Mouse (Mus musculus): ENCODE measurements at regions not wholly inside any gene's neighbourhood (a gene's known extent, or its start where the extent isn't known, plus 50 kb on each side); places are given as distances from the start of the nearest gene placed in this dataset.

GRCm38 (mm10) chr3:58115511-58115910, 267.6 kb upstream of the Pfn2 start:
- WGBS, result 58% methylated on average over 1 of the region's 1 CpGs
- intact Hi-C loops (cut with DNase I), result no loop called here
- DNase-seq, result no peak
- Histone ChIP-seq H3K79me2 (replicated peaks; ENCODE audit: control insufficient read depth, insufficient read depth, low read length) (no peaks in the 10 kb centered on the region), H3K9ac (ENCODE audit: low read depth, low read length) (no peak overlapping the region), H3K27ac (no peak overlapping the region), H3K27me3 (ENCODE audit: control insufficient read depth, insufficient read depth, low read length) (no peaks in the 10 kb centered on the region), H3K36me3 (ENCODE audit: control insufficient read depth, insufficient read depth, low read length) (no peaks in the 10 kb centered on the region), H3K4me3 (no peak overlapping the region), H3K4me1 (ENCODE audit: control insufficient read depth, insufficient read depth, low read length) (no peaks in the 10 kb centered on the region)
- TF ChIP-seq CTCF (IDR thresholded peaks at IDR 0.05) (no peak), EP300 (IDR thresholded peaks at IDR 0.05; ENCODE audit: insufficient read depth, low read depth, low read length) (no peak), POLR2A (IDR thresholded peaks at IDR 0.05; ENCODE audit: insufficient read depth, low read depth, low read length) (no peak)

GRCm38 (mm10) chr3:58116848-58117247, 269.0 kb upstream of the Pfn2 start:
- TF ChIP-seq CTCF (IDR thresholded peaks at IDR 0.05) (no peak), EP300 (IDR thresholded peaks at IDR 0.05; ENCODE audit: insufficient read depth, low read depth, low read length) (no peak), POLR2A (IDR thresholded peaks at IDR 0.05; ENCODE audit: insufficient read depth, low read depth, low read length) (no peak)
- H3K36me3 ChIP-seq (ENCODE audit: control insufficient read depth, insufficient read depth, low read length), result no peaks in the 10 kb centered on the region
- H3K9ac ChIP-seq (ENCODE audit: low read depth, low read length), result no peak overlapping the region
- no peaks in the 10 kb centered on the region for H3K79me2 ChIP-seq (replicated peaks; ENCODE audit: control insufficient read depth, insufficient read depth, low read length)
- no peaks in the 10 kb centered on the region for H3K27me3 ChIP-seq (ENCODE audit: control insufficient read depth, insufficient read depth, low read length)
- intact Hi-C loops (cut with DNase I), result no loop called here
- no peak for DNase-seq
- H3K4me1 ChIP-seq (ENCODE audit: control insufficient read depth, insufficient read depth, low read length), result no peaks in the 10 kb centered on the region
- WGBS, result 66% methylated on average over 7 of the region's 7 CpGs
- no peak overlapping the region for H3K27ac ChIP-seq
- no peak overlapping the region for H3K4me3 ChIP-seq

- TF ChIP-seq POLR2A (IDR thresholded peaks at IDR 0.05; ENCODE audit: insufficient read depth, low read depth, low read length) (no peak), EP300 (IDR thresholded peaks at IDR 0.05; ENCODE audit: insufficient read depth, low read depth, low read length) (no peak), CTCF (IDR thresholded peaks at IDR 0.05) (no peak)
- H3K4me1 ChIP-seq (ENCODE audit: control insufficient read depth, insufficient read depth, low read length), result no peaks in the 10 kb centered on the region; the same call in 1 of the 2 replicates
- no peak overlapping the region for H3K27ac ChIP-seq
- no peak overlapping the region for H3K9ac ChIP-seq (ENCODE audit: low read depth, low read length)
- H3K27me3 ChIP-seq (ENCODE audit: control insufficient read depth, insufficient read depth, low read length), result no peaks in the 10 kb centered on the region
- WGBS, result 67% methylated on average over 3 of the region's 3 CpGs
- DNase-seq, result no peak
- no peaks in the 10 kb centered on the region for H3K36me3 ChIP-seq (ENCODE audit: control insufficient read depth, insufficient read depth, low read length)
- intact Hi-C loops (cut with DNase I), result no loop called here
- H3K79me2 ChIP-seq (replicated peaks; ENCODE audit: control insufficient read depth, insufficient read depth, low read length), result no peaks in the 10 kb centered on the region
- no peak overlapping the region for H3K4me3 ChIP-seq
These were observed 272.2 kb upstream of the Pfn2 start for GRCm38 (mm10) chr3:58120051-58120450.

- Histone ChIP-seq H3K79me2 (replicated peaks; ENCODE audit: control insufficient read depth, insufficient read depth, low read length) (no peaks in the 10 kb centered on the region), H3K9ac (ENCODE audit: low read depth, low read length) (no peak overlapping the region), H3K4me3 (no peak overlapping the region), H3K27ac (no peak overlapping the region), H3K4me1 (ENCODE audit: control insufficient read depth, insufficient read depth, low read length) (no peaks in the 10 kb centered on the region; the same call in 1 of the 2 replicates), H3K27me3 (ENCODE audit: control insufficient read depth, insufficient read depth, low read length) (no peaks in the 10 kb centered on the region), H3K36me3 (ENCODE audit: control insufficient read depth, insufficient read depth, low read length) (no peaks in the 10 kb centered on the region)
- no peak for TF ChIP-seq POLR2A (IDR thresholded peaks at IDR 0.05; ENCODE audit: insufficient read depth, low read depth, low read length)
- peak; percentile 91 for TF ChIP-seq CTCF (IDR thresholded peaks at IDR 0.05)
- TF ChIP-seq EP300 (IDR thresholded peaks at IDR 0.05; ENCODE audit: insufficient read depth, low read depth, low read length), result peak; percentile 88
- peak; percentile 64 to 68 for DNase-seq
- 37% methylated on average over 19 of the region's 19 CpGs for WGBS
- intact Hi-C loops (cut with DNase I), result loop anchor here (1.0 to 2.0 kb wide), 2 partner anchors 278 to 456 kb away; no protein-coding TSS in a partner anchor
These were observed 274.8 kb upstream of the Pfn2 start for GRCm38 (mm10) chr3:58122456-58123359.

- Histone ChIP-seq H3K27ac (no peak overlapping the region), H3K36me3 (ENCODE audit: control insufficient read depth, insufficient read depth, low read length) (no peaks in the 10 kb centered on the region), H3K4me3 (no peak overlapping the region), H3K27me3 (ENCODE audit: control insufficient read depth, insufficient read depth, low read length) (no peaks in the 10 kb centered on the region), H3K9ac (ENCODE audit: low read depth, low read length) (no peak overlapping the region), H3K79me2 (replicated peaks; ENCODE audit: control insufficient read depth, insufficient read depth, low read length) (no peaks in the 10 kb centered on the region), H3K4me1 (ENCODE audit: control insufficient read depth, insufficient read depth, low read length) (no peaks in the 10 kb centered on the region; the same call in 1 of the 2 replicates)
- intact Hi-C loops (cut with DNase I), result loop anchor here (2.0 kb wide), 1 partner anchor 457 kb away; no protein-coding TSS in a partner anchor
- no peak for DNase-seq
- WGBS, result 69% methylated on average over 7 of the region's 7 CpGs
- no peak for TF ChIP-seq EP300 (IDR thresholded peaks at IDR 0.05; ENCODE audit: insufficient read depth, low read depth, low read length)
- TF ChIP-seq POLR2A (IDR thresholded peaks at IDR 0.05; ENCODE audit: insufficient read depth, low read depth, low read length), result no peak
- TF ChIP-seq CTCF (IDR thresholded peaks at IDR 0.05), result no peak
These were observed 275.7 kb upstream of the Pfn2 start for GRCm38 (mm10) chr3:58123396-58124077.
